Mouse (Mus musculus) thymus, adult 2 months (tissue): Measurements from ENCODE around the gene Atp2b2. TPM values are rescaled to one million over a fixed set of nuclear protein-coding genes. Genes with fewer than 3 reads are reported as not detected.

Experiments
- DNase-seq: peaks from one replicate; pipeline ENCODE4 v3.0.0; 2021
- H3K27ac ChIP-seq: fragments of 200-500 bp; 2 replicates; pipeline ENCODE4 v1.5.1; 2012; ENCODE audit warnings: low read length, control low read depth; ENCODE audit not compliant: control insufficient read depth, insufficient read depth
- H3K27me3 ChIP-seq: fragments of 200-500 bp; 2 replicates; pipeline ENCODE4 v1.6.1; 2012; ENCODE audit warnings: mild to moderate bottlenecking, low read length, moderate library complexity, mixed read lengths; ENCODE audit not compliant: control insufficient read depth, insufficient read depth
- H3K36me3 ChIP-seq: fragments of 200-500 bp; 2 replicates; pipeline ENCODE4 v1.6.1; 2012; ENCODE audit warnings: mild to moderate bottlenecking, low read length, moderate library complexity; ENCODE audit not compliant: control insufficient read depth, insufficient read depth
- H3K4me1 ChIP-seq: fragments of 200-500 bp; replicated peaks from 2 replicates; pipeline ENCODE4 v1.6.1; 2012; ENCODE audit warnings: low read length; ENCODE audit not compliant: control insufficient read depth, insufficient read depth
- H3K4me3 ChIP-seq: fragments of 200-500 bp; 2 replicates; pipeline ENCODE4 v1.5.1; 2012; ENCODE audit warnings: mild to moderate bottlenecking, low read length, control low read depth, moderate library complexity; ENCODE audit not compliant: control insufficient read depth, insufficient read depth
- CTCF ChIP-seq: fragments of 200-500 bp; IDR thresholded peaks from 2 replicates; pipeline ENCODE4 v1.5.1; 2012; ENCODE audit warnings: mild to moderate bottlenecking, control low read depth, low read length, moderate library complexity, borderline replicate concordance; ENCODE audit not compliant: control insufficient read depth, poor library complexity, insufficient read depth; ENCODE audit errors: extremely low read depth
- POLR2A ChIP-seq: fragments of 200-500 bp; IDR thresholded peaks from 2 replicates; pipeline ENCODE4 v1.6.1; 2012; ENCODE audit warnings: mild to moderate bottlenecking, low read length, control low read depth, moderate library complexity; ENCODE audit not compliant: control insufficient read depth, poor library complexity, insufficient read depth; ENCODE audit errors: extremely low read depth
- WGBS: fragments of 180-500 bp; shearing (Covaris S2); methylation state at CpG from one replicate; pipeline ENCODE4 v1.1.7; 2018; 5-methylcytosine and 5-hydroxymethylcytosine counted together
- polyA plus RNA-seq: library from polyadenylated mRNA; depleted of rRNA; stranded (reverse); fragments of >200 nt; gene quantifications from 2 replicates; pipeline ENCODE4 v1.2.3, GENCODE M21; 2012

The Atp2b2 gene
- polyA plus RNA-seq, 1 experiment: 0.23 TPM

- Histone ChIP-seq H3K4me1 (no peaks in the 10 kb centered on the region), H3K36me3 (no peaks in the 10 kb centered on the region), H3K4me3 (no peak overlapping the region), H3K27ac (no peak overlapping the region), H3K27me3 (no peaks in the 10 kb centered on the region)
- no peak for DNase-seq
- TF ChIP-seq CTCF (no peak), POLR2A (no peak)
Observed at GRCm38 (mm10) chr6:113908066-113908465, 134.3 kb downstream of the Atp2b2 start.

DNA sequence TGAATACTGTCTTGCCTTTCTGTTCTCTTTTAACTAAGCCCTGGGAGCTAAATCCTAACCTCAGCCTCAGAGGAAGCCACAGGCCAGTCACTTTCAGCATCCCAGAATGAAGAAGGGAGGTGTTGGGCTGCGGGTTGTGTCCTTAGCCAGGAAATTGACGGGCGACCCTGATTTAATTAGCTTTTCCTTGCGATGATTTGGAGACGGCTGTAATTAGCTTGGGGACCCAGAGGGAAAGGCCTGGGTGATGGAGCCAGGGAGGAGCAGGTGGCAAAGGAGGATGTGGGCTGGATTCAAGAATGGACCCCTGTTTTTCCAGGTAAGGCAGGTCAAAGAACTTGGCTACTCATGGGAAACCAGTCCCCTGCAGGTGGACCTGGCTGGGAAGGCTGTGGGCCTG lies 138.0 kb downstream of the Atp2b2 start:
- no peak for DNase-seq
- Histone ChIP-seq H3K4me3 (no peak overlapping the region), H3K27me3 (no peaks in the 10 kb centered on the region), H3K4me1 (no peaks in the 10 kb centered on the region), H3K36me3 (no peaks in the 10 kb centered on the region), H3K27ac (no peak overlapping the region)
- no peak for TF ChIP-seq POLR2A
- WGBS: 79% methylated on average over 5 of the region's 5 CpGs

- H3K4me1 ChIP-seq: no peaks in the 10 kb centered on the region
- TF ChIP-seq CTCF: no peak
- H3K36me3 ChIP-seq: no peaks in the 10 kb centered on the region
- DNase-seq: no peak
- WGBS: 94% methylated on average over 4 of the region's 4 CpGs
- H3K27ac ChIP-seq: no peak overlapping the region
- H3K4me3 ChIP-seq: no peak overlapping the region
- peaks cover 3% of the 10 kb centered on the region; the same call in 1 of the 2 replicates for H3K27me3 ChIP-seq
Observed at GRCm38 (mm10) chr6:113896023-113896422, 146.4 kb downstream of the Atp2b2 start.

DNA sequence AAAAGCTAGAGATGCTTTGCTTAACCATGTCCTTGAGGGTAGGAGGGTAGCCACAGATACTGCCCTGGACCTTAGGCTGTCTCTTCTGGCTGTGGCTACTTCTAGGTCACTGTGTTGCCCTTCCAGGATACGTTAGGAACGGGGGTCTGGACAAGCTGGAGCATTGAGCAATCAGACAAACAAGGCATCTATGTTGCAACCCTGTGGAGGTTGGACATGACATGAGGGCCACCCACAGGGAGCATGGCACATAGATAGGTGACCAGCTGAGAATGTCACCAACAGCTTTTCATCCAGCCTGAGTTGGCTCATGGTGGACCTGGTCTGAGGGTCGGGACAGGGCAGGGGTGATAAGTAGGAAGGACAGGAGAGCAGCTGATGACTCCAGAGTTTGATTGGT lies 148.4 kb downstream of the Atp2b2 start:
- H3K27me3 ChIP-seq: peaks cover 3% of the 10 kb centered on the region; the same call in 1 of the 2 replicates

GRCm38 (mm10) chr6:113892091-113892674 lies 150.2 kb downstream of the Atp2b2 start:
- TF ChIP-seq POLR2A (no peak), CTCF (no peak)
- H3K27me3 ChIP-seq: peaks cover 3% of the 10 kb centered on the region; the same call in 1 of the 2 replicates
- no peaks in the 10 kb centered on the region for H3K36me3 ChIP-seq
- H3K4me1 ChIP-seq: no peaks in the 10 kb centered on the region
- H3K27ac ChIP-seq: no peak overlapping the region
- WGBS: 63% methylated on average over 13 of the region's 13 CpGs
- H3K4me3 ChIP-seq: no peak overlapping the region
- DNase-seq: no peak

More for the DNA sequence above, 148.4 kb downstream of the Atp2b2 start:
- Histone ChIP-seq H3K4me1 (no peaks in the 10 kb centered on the region), H3K36me3 (no peaks in the 10 kb centered on the region), H3K4me3 (no peak overlapping the region), H3K27ac (no peak overlapping the region)
- WGBS: 81% methylated on average over 3 of the region's 3 CpGs
- TF ChIP-seq POLR2A: no peak
- no peak for TF ChIP-seq CTCF
- no peak for DNase-seq

- Histone ChIP-seq H3K27ac (no peak overlapping the region), H3K4me1 (no peaks in the 10 kb centered on the region), H3K4me3 (no peak overlapping the region), H3K27me3 (peaks cover 3% of the 10 kb centered on the region; the same call in 1 of the 2 replicates), H3K36me3 (no peaks in the 10 kb centered on the region)
- TF ChIP-seq CTCF (no peak), POLR2A (no peak)
- DNase-seq: no peak
- WGBS: 2% methylated on average over 48 of the region's 49 CpGs
Observed at GRCm38 (mm10) chr6:113891225-113891967, 151.0 kb downstream of the Atp2b2 start.

- WGBS: 5% methylated on average over 10 of the region's 10 CpGs
- peaks cover 3% of the 10 kb centered on the region; the same call in 1 of the 2 replicates for H3K27me3 ChIP-seq
- H3K36me3 ChIP-seq: no peaks in the 10 kb centered on the region
- TF ChIP-seq CTCF (no peak), POLR2A (no peak)
- DNase-seq: no peak
- H3K4me1 ChIP-seq: no peaks in the 10 kb centered on the region
- H3K4me3 ChIP-seq: no peak overlapping the region
- no peak overlapping the region for H3K27ac ChIP-seq
Observed at GRCm38 (mm10) chr6:113890858-113891213, 151.6 kb downstream of the Atp2b2 start.
